Mouse (Mus musculus) stomach, embryonic 16.5 days (tissue): ENCODE data around the gene Cnot3. TPM values are rescaled to one million over a fixed set of nuclear protein-coding genes. Genes with fewer than 3 reads are reported as not detected.
"Not testable (repeated sequence)": the region's sequence is repeated elsewhere in the genome, so short reads cannot be mapped to it uniquely, and the experiment has no call there.

ENCODE experiments used
- ATAC-seq: fragments of 200-750 bp; cut with Nextera tagmentation; 2 replicates; pipeline ENCODE4 v1.8.0; 2017; ENCODE audit warnings: moderate number of reproducible peaks, moderate TSS enrichment; ENCODE audit not compliant: insufficient read depth, low FRiP score
- H3K27ac ChIP-seq: fragments of 300-500 bp; sonication (generic); 2 replicates; pipeline ENCODE4 v1.5.1; 2014; ENCODE audit warnings: low read length
- H3K27me3 ChIP-seq: fragments of 300-500 bp; sonication (generic); 2 replicates; pipeline ENCODE4 v1.6.1; 2014; ENCODE audit warnings: low read length, control low read depth, mixed read lengths; ENCODE audit not compliant: control insufficient read depth, insufficient read depth
- H3K36me3 ChIP-seq: fragments of 300-500 bp; sonication (generic); 2 replicates; pipeline ENCODE4 v1.6.1; 2014; ENCODE audit warnings: low read length; ENCODE audit not compliant: control insufficient read depth, insufficient read depth
- H3K4me1 ChIP-seq: fragments of 300-500 bp; sonication (generic); 2 replicates; pipeline ENCODE4 v1.6.1; 2014; ENCODE audit warnings: low read length, control low read depth, mixed read lengths; ENCODE audit not compliant: control insufficient read depth, insufficient read depth
- H3K4me2 ChIP-seq: fragments of 300-500 bp; sonication (generic); 2 replicates; pipeline ENCODE4 v1.6.1; 2014; ENCODE audit warnings: low read depth, low read length, mixed read lengths
- H3K4me3 ChIP-seq: fragments of 300-500 bp; sonication (generic); replicated peaks from 2 replicates; pipeline ENCODE4 v1.5.1; 2014; ENCODE audit warnings: mild to moderate bottlenecking, low read length
- H3K9ac ChIP-seq: fragments of 300-500 bp; sonication (generic); 2 replicates; pipeline ENCODE4 v1.6.1; 2014; ENCODE audit warnings: low read length
- H3K9me3 ChIP-seq: fragments of 300-500 bp; sonication (generic); replicated peaks from 2 replicates; pipeline ENCODE4 v1.6.1; 2016; ENCODE audit warnings: low read length, control low read depth; ENCODE audit not compliant: control insufficient read depth
- WGBS: fragments of 180-500 bp; shearing (Covaris S2); extraction: QIAGEN DNeasy Blood & Tissue Kit; methylation state at CpG from one replicate; pipeline ENCODE4 v1.1.7; 2014; 5-methylcytosine and 5-hydroxymethylcytosine counted together
- polyA plus RNA-seq: library from polyadenylated mRNA; unstranded; fragments of >200 nt; fragmentation: Nextera tagmentation; extraction: Ambion mirVana; gene quantifications from 2 replicates; pipeline ENCODE4 v1.2.1, GENCODE M21; 2015

The Cnot3 gene
- 43.0 and 44.5 TPM in 2 replicates for polyA plus RNA-seq

- H3K4me3 ChIP-seq, result peak within 1 kb of the TSS; percentile 91
- no peaks in the 10 kb centered on the region for H3K27me3 ChIP-seq
- H3K9me3 ChIP-seq, result no peaks in the 10 kb centered on the region
- under 1% methylated on average over 54 of the region's 58 CpGs for WGBS
- H3K27ac ChIP-seq, result peak within 1 kb of the TSS; percentile 93
- H3K9ac ChIP-seq, result peak within 1 kb of the TSS; percentile 99
- ATAC-seq, result peak; percentile 98
- peaks cover 24% of the 10 kb centered on the region for H3K4me1 ChIP-seq
- peak within 1 kb of the TSS; percentile 91 for H3K4me2 ChIP-seq
- H3K36me3 ChIP-seq, result no peaks in the 10 kb centered on the region; the same call in 1 of the 2 replicates
Observed at GRCm38 (mm10) chr7:3644672-3645487, at the start of gene Cnot3. Cnot3 (plus strand) TSS chr7:3645268.

GRCm38 (mm10) chr7:3597755-3598154, 47.3 kb upstream of the Cnot3 start:
- not testable (repeated sequence) for H3K4me1 ChIP-seq, H3K27ac ChIP-seq, H3K4me2 ChIP-seq, H3K36me3 ChIP-seq, H3K9ac ChIP-seq, H3K4me3 ChIP-seq, H3K27me3 ChIP-seq, H3K9me3 ChIP-seq, ATAC-seq
- 64% methylated on average over 1 of the region's 1 CpGs for WGBS

- H3K4me1 ChIP-seq, result no peaks in the 10 kb centered on the region
- H3K4me3 ChIP-seq, result no peak overlapping the region
- 10% methylated on average over 4 of the region's 4 CpGs for WGBS
- H3K9ac ChIP-seq, result no peak overlapping the region
- no peaks in the 10 kb centered on the region for H3K27me3 ChIP-seq
- H3K27ac ChIP-seq, result no peak overlapping the region
- no peaks in the 10 kb centered on the region for H3K9me3 ChIP-seq
- no peaks in the 10 kb centered on the region for H3K36me3 ChIP-seq
- no peak overlapping the region for H3K4me2 ChIP-seq
- ATAC-seq, result no peak
Observed at GRCm38 (mm10) chr7:3601119-3601518, 43.9 kb upstream of the Cnot3 start.

GRCm38 (mm10) chr7:3606798-3607197, 38.3 kb upstream of the Cnot3 start:
- no peaks in the 10 kb centered on the region for H3K9me3 ChIP-seq
- WGBS, result 15% methylated on average over 2 of the region's 2 CpGs
- ATAC-seq, result 0 out of 2 replicates have a peak, but pooled peaks have one; percentile 45
- no peak overlapping the region for H3K4me3 ChIP-seq
- H3K4me2 ChIP-seq, result no peak overlapping the region
- H3K27ac ChIP-seq, result no peak overlapping the region
- H3K27me3 ChIP-seq, result no peaks in the 10 kb centered on the region
- H3K9ac ChIP-seq, result no peak overlapping the region
- no peaks in the 10 kb centered on the region for H3K36me3 ChIP-seq
- H3K4me1 ChIP-seq, result no peaks in the 10 kb centered on the region

GRCm38 (mm10) chr7:3607391-3607790, 37.7 kb upstream of the Cnot3 start:
- no peak for ATAC-seq
- WGBS, result 77% methylated on average over 6 of the region's 6 CpGs

GRCm38 (mm10) chr7:3608668-3609067, 36.4 kb upstream of the Cnot3 start:
- WGBS, result 88% methylated on average over 3 of the region's 3 CpGs
- H3K36me3 ChIP-seq, result no peaks in the 10 kb centered on the region
- H3K9ac ChIP-seq, result no peak overlapping the region
- H3K27ac ChIP-seq, result no peak overlapping the region
- no peaks in the 10 kb centered on the region for H3K4me1 ChIP-seq
- no peaks in the 10 kb centered on the region for H3K27me3 ChIP-seq
- no peak overlapping the region for H3K4me3 ChIP-seq
- H3K4me2 ChIP-seq, result no peak overlapping the region
- no peaks in the 10 kb centered on the region for H3K9me3 ChIP-seq
- no peak for ATAC-seq

More at GRCm38 (mm10) chr7:3607391-3607790, 37.7 kb upstream of the Cnot3 start:
- Histone ChIP-seq H3K4me1 (no peaks in the 10 kb centered on the region), H3K36me3 (no peaks in the 10 kb centered on the region), H3K27me3 (no peaks in the 10 kb centered on the region), H3K9me3 (no peaks in the 10 kb centered on the region), H3K9ac (no peak overlapping the region), H3K27ac (no peak overlapping the region), H3K4me2 (no peak overlapping the region), H3K4me3 (no peak overlapping the region)

GRCm38 (mm10) chr7:3609082-3609481, 36.0 kb upstream of the Cnot3 start:
- Histone ChIP-seq H3K9me3 (no peaks in the 10 kb centered on the region), H3K27ac (no peak overlapping the region), H3K4me3 (no peak overlapping the region), H3K4me2 (no peak overlapping the region), H3K4me1 (no peaks in the 10 kb centered on the region), H3K27me3 (no peaks in the 10 kb centered on the region), H3K36me3 (no peaks in the 10 kb centered on the region), H3K9ac (no peak overlapping the region)
- 58% methylated on average over 3 of the region's 3 CpGs for WGBS
- no peak for ATAC-seq

- no peak for ATAC-seq
- Histone ChIP-seq H3K4me2 (no peak overlapping the region), H3K4me1 (no peaks in the 10 kb centered on the region), H3K9ac (no peak overlapping the region), H3K4me3 (no peak overlapping the region), H3K27me3 (no peaks in the 10 kb centered on the region), H3K27ac (no peak overlapping the region), H3K36me3 (no peaks in the 10 kb centered on the region), H3K9me3 (no peaks in the 10 kb centered on the region)
- 81% methylated on average over 3 of the region's 3 CpGs for WGBS
Observed at GRCm38 (mm10) chr7:3610437-3610836, 34.6 kb upstream of the Cnot3 start.

GRCm38 (mm10) chr7:3611006-3611405, 34.1 kb upstream of the Cnot3 start:
- Histone ChIP-seq H3K9me3 (no peaks in the 10 kb centered on the region), H3K36me3 (no peaks in the 10 kb centered on the region), H3K4me2 (no peak overlapping the region), H3K9ac (no peak overlapping the region; the same call in 1 of the 2 replicates), H3K27me3 (no peaks in the 10 kb centered on the region), H3K4me1 (no peaks in the 10 kb centered on the region), H3K4me3 (no peak overlapping the region), H3K27ac (no peak overlapping the region)
- WGBS, result 77% methylated on average over 13 of the region's 13 CpGs
- peak; percentile 70; the same call in 1 of the 2 replicates for ATAC-seq
